Mouse (Mus musculus) small intestine, adult 2 months (tissue): ENCODE results near the gene Sema5a. TPM values are rescaled to one million over a fixed set of nuclear protein-coding genes. Genes with fewer than 3 reads are reported as not detected.

Experiments
- H3K27ac ChIP-seq: fragments of 200-500 bp; 2 replicates; pipeline ENCODE4 v1.5.1; 2012; ENCODE audit warnings: low read depth, low read length, control low read depth, inconsistent platforms; ENCODE audit not compliant: insufficient read depth
- H3K27me3 ChIP-seq: fragments of 200-500 bp; 2 replicates; pipeline ENCODE4 v1.6.1; 2012; ENCODE audit warnings: mild to moderate bottlenecking, moderate library complexity, low read length, inconsistent platforms; ENCODE audit not compliant: control insufficient read depth, insufficient read depth
- H3K36me3 ChIP-seq: fragments of 200-500 bp; 2 replicates; pipeline ENCODE4 v1.6.1; 2012; ENCODE audit warnings: mild to moderate bottlenecking, low read length, control low read depth, inconsistent platforms; ENCODE audit not compliant: control insufficient read depth, insufficient read depth
- H3K4me1 ChIP-seq: fragments of 200-500 bp; 2 replicates; pipeline ENCODE4 v1.6.1; 2012; ENCODE audit warnings: low read length, inconsistent platforms, mixed read lengths; ENCODE audit not compliant: control insufficient read depth, insufficient read depth, insufficient read length
- H3K4me3 ChIP-seq: fragments of 200-500 bp; 2 replicates; pipeline ENCODE4 v1.5.1; 2012; ENCODE audit warnings: low read depth, mild to moderate bottlenecking, control low read depth, inconsistent platforms, low read length, moderate library complexity
- CTCF ChIP-seq: fragments of 200-500 bp; IDR thresholded peaks from 2 replicates; pipeline ENCODE4 v1.5.1; 2012; ENCODE audit warnings: low read depth, mild to moderate bottlenecking, control low read depth, inconsistent platforms, low read length, moderate library complexity, mixed read lengths; ENCODE audit not compliant: insufficient replicate concordance, insufficient read length; ENCODE audit errors: extremely low read depth
- POLR2A ChIP-seq: fragments of 200-500 bp; IDR thresholded peaks from 2 replicates; pipeline ENCODE4 v1.6.1; 2012; ENCODE audit warnings: low read depth, mild to moderate bottlenecking, control low read depth, inconsistent platforms, low read length, moderate library complexity
- WGBS: fragments of 180-500 bp; shearing (Covaris S2); methylation state at CpG from one replicate; pipeline ENCODE4 v1.1.7; 2018; 5-methylcytosine and 5-hydroxymethylcytosine counted together
- polyA plus RNA-seq: library from polyadenylated mRNA; depleted of rRNA; stranded (reverse); fragments of >200 nt; gene quantifications from 2 replicates; pipeline ENCODE4 v1.2.3, GENCODE M21; 2012

Sema5a gene
- polyA plus RNA-seq, 1 experiment, result 18.7 TPM

- Histone ChIP-seq H3K4me1 (no peaks in the 10 kb centered on the region), H3K27me3 (no peaks in the 10 kb centered on the region), H3K27ac (no peak overlapping the region), H3K36me3 (no peaks in the 10 kb centered on the region), H3K4me3 (no peak overlapping the region)
- 69% methylated on average over 4 of the region's 4 CpGs for WGBS
- TF ChIP-seq POLR2A (no peak), CTCF (no peak)
These were observed 56.4 kb downstream of the Sema5a start for GRCm38 (mm10) chr15:32300991-32301390.

GRCm38 (mm10) chr15:32306557-32307243 lies 62.1 kb downstream of the Sema5a start:
- 0 out of 2 replicates have a peak overlapping the region, but pooled peaks have one; percentile 15 for H3K27ac ChIP-seq
- no peak for TF ChIP-seq CTCF
- no peak for TF ChIP-seq POLR2A

GRCm38 (mm10) chr15:32310834-32311233 lies 66.2 kb downstream of the Sema5a start:
- no peak for TF ChIP-seq CTCF
- TF ChIP-seq POLR2A, result no peak
- 90% methylated on average over 8 of the region's 8 CpGs for WGBS
- Histone ChIP-seq H3K4me3 (no peak overlapping the region), H3K4me1 (peaks cover 3% of the 10 kb centered on the region; the same call in 1 of the 2 replicates), H3K27ac (no peak overlapping the region), H3K36me3 (no peaks in the 10 kb centered on the region), H3K27me3 (no peaks in the 10 kb centered on the region)

More at GRCm38 (mm10) chr15:32306557-32307243, 62.1 kb downstream of the Sema5a start:
- Histone ChIP-seq H3K4me3 (no peak overlapping the region), H3K36me3 (no peaks in the 10 kb centered on the region), H3K4me1 (peaks cover 3% of the 10 kb centered on the region; the same call in 1 of the 2 replicates), H3K27me3 (no peaks in the 10 kb centered on the region)
- 72% methylated on average over 6 of the region's 6 CpGs for WGBS

- Histone ChIP-seq H3K36me3 (no peaks in the 10 kb centered on the region), H3K4me3 (no peak overlapping the region), H3K4me1 (peaks cover 3% of the 10 kb centered on the region; the same call in 1 of the 2 replicates), H3K27me3 (no peaks in the 10 kb centered on the region), H3K27ac (no peak overlapping the region)
- TF ChIP-seq POLR2A (no peak), CTCF (no peak)
- WGBS, result 82% methylated on average over 8 of the region's 8 CpGs
These were observed 66.7 kb downstream of the Sema5a start for GRCm38 (mm10) chr15:32311287-32311686.

GRCm38 (mm10) chr15:32317074-32317473 lies 72.5 kb downstream of the Sema5a start:
- Histone ChIP-seq H3K36me3 (no peaks in the 10 kb centered on the region), H3K4me1 (no peaks in the 10 kb centered on the region; the same call in 1 of the 2 replicates), H3K27me3 (no peaks in the 10 kb centered on the region), H3K27ac (no peak overlapping the region), H3K4me3 (no peak overlapping the region)
- WGBS, result 79% methylated on average over 5 of the region's 5 CpGs
- no peak for TF ChIP-seq POLR2A
- TF ChIP-seq CTCF, result no peak

GRCm38 (mm10) chr15:32320739-32321138 lies 76.1 kb downstream of the Sema5a start:
- Histone ChIP-seq H3K27ac (no peak overlapping the region), H3K36me3 (no peaks in the 10 kb centered on the region), H3K4me3 (no peak overlapping the region), H3K27me3 (no peaks in the 10 kb centered on the region), H3K4me1 (no peaks in the 10 kb centered on the region; the same call in 1 of the 2 replicates)
- TF ChIP-seq CTCF (no peak), POLR2A (no peak)
- 80% methylated on average over 3 of the region's 3 CpGs for WGBS

- Histone ChIP-seq H3K27ac (no peak overlapping the region), H3K4me3 (no peak overlapping the region), H3K27me3 (no peaks in the 10 kb centered on the region), H3K36me3 (no peaks in the 10 kb centered on the region), H3K4me1 (no peaks in the 10 kb centered on the region; the same call in 1 of the 2 replicates)
- no peak for TF ChIP-seq CTCF
- no peak for TF ChIP-seq POLR2A
- 87% methylated on average over 5 of the region's 5 CpGs for WGBS
These were observed 78.0 kb downstream of the Sema5a start for GRCm38 (mm10) chr15:32322455-32323220.

- Histone ChIP-seq H3K27ac (no peak overlapping the region), H3K36me3 (no peaks in the 10 kb centered on the region), H3K4me3 (no peak overlapping the region), H3K27me3 (no peaks in the 10 kb centered on the region), H3K4me1 (no peaks in the 10 kb centered on the region; the same call in 1 of the 2 replicates)
- WGBS, result 86% methylated on average over 4 of the region's 4 CpGs
- TF ChIP-seq POLR2A (no peak), CTCF (no peak)
These were observed 78.6 kb downstream of the Sema5a start for GRCm38 (mm10) chr15:32323224-32323623.
